ENCODE assay signal across 15 mouse cellular contexts in the genomic region with DNA sequence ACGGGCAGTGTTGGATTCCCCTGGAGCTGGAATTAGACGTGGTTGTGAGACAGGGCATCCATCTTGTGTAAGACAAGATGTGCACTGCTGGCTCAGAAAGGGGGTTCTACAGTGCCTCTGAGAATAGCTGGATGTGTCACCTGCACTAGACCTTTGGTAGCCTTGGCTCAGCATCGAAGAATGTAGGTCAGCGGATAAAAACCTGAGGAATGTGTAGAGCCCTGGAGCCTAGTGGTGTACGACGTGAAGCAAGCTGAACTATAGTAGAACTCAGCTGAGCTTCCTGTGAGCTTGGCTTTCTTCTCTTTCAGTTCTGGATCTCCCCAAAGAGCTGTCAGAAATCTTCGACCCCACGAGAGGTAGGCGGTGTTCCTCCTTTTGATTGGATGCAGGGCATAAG. TPM values are rescaled to one million over a fixed set of nuclear protein-coding genes. Genes with fewer than 3 reads are reported as not detected.
A peak's percentile ranks its signal among the peaks of the same experiment; 100 is the strongest.
DNase-seq lines count a peak whose midpoint lies in the region; ATAC-seq and TF ChIP-seq lines count a peak whose summit lies in the region.
"Had no signal": no experiment of that assay in that cellular context is flagged by ENCODE, and none has a peak within 500 bp of the region (broad histone marks: within the 10 kb centered on the region; RNA-seq: fewer than 3 reads in every experiment).

No protein-coding gene starts in this region.

- no peaks in the 10 kb centered on the region for H3K9me3 ChIP-seq in heart, embryonic 13.5 days
- no peaks in the 10 kb centered on the region for H3K9me3 ChIP-seq in liver, embryonic 12.5 days (replicated peaks)
- no peaks in the 10 kb centered on the region for H3K9me3 ChIP-seq in ES-E14 (ENCODE audit: control insufficient read depth, insufficient read depth, low read depth, low read length)
- no peaks in the 10 kb centered on the region for H3K9me3 ChIP-seq in forebrain, postnatal 0 days (ENCODE audit: low read length)
- H3K9me3 ChIP-seq: forebrain, embryonic 12.5 days; midbrain, embryonic 13.5 days; neural tube, embryonic 12.5 days had no signal

- intact Hi-C loops in heart, postnatal 25 days (cut with DNase I), result no loop called here

- H3K4me1 ChIP-seq in heart, embryonic 13.5 days, result peaks cover 51% of the 10 kb centered on the region
- H3K4me1 ChIP-seq in liver, embryonic 12.5 days, result peaks cover 76% of the 10 kb centered on the region
- peaks cover 0 to 18% of the 10 kb centered on the region in 2 experiments; a peak in 2 of 4 replicates for H3K4me1 ChIP-seq in ES-E14 (ENCODE audit: control insufficient read depth in 2 of 2, insufficient read depth in 2 of 2, low read length in 2 of 2, poor library complexity in 1 of 2)
- H3K4me1 ChIP-seq in embryonic fibroblast, embryonic 13.5 days (ENCODE audit: control insufficient read depth, insufficient read depth, low read length), result peaks cover 10% of the 10 kb centered on the region
- H3K4me1 ChIP-seq in forebrain, postnatal 0 days (ENCODE audit: insufficient read depth), result peaks cover 5% of the 10 kb centered on the region; the same call in 1 of the 2 replicates

- no peak overlapping the region for H3K4me3 ChIP-seq in heart, embryonic 13.5 days
- H3K4me3 ChIP-seq in liver, embryonic 12.5 days, result no peak overlapping the region
- no peak overlapping the region for H3K4me3 ChIP-seq in ES-E14 (ENCODE audit: insufficient read depth in 1 of 2, low read depth in 1 of 2, low read length in 2 of 2, poor library complexity in 1 of 2, severe bottlenecking in 1 of 2)
- no peak overlapping the region for H3K4me3 ChIP-seq in embryonic fibroblast, embryonic 13.5 days (ENCODE audit: insufficient read depth, low read length)
- no peak overlapping the region for H3K4me3 ChIP-seq in forebrain, postnatal 0 days (ENCODE audit: low read depth, low read length)
- H3K4me3 ChIP-seq: forebrain, embryonic 12.5 days; midbrain, embryonic 13.5 days; neural tube, embryonic 12.5 days had no signal

- 0 out of 2 replicates have a peak, but pooled peaks have one; percentile 2 for TF ChIP-seq POLR2A in embryonic fibroblast, embryonic 13.5 days (IDR thresholded peaks at IDR 0.05; ENCODE audit: low read depth, low read length)

- peak overlapping the region; percentile 67 for H3K27ac ChIP-seq in heart, embryonic 13.5 days (replicated peaks)
- H3K27ac ChIP-seq in liver, embryonic 12.5 days, result peak overlapping the region; percentile 72
- H3K27ac ChIP-seq in ES-E14 (ENCODE audit: insufficient read depth, low read depth, low read length, poor library complexity, severe bottlenecking), result peak overlapping the region; percentile 27; the same call in 1 of the 2 replicates
- H3K27ac ChIP-seq in embryonic fibroblast, embryonic 13.5 days (ENCODE audit: insufficient read depth, low read length), result peak overlapping the region; percentile 14; the same call in 1 of the 2 replicates
- no peak overlapping the region for H3K27ac ChIP-seq in forebrain, postnatal 0 days (ENCODE audit: low read depth, low read length)
- H3K27ac ChIP-seq: forebrain, embryonic 12.5 days; midbrain, embryonic 13.5 days; neural tube, embryonic 12.5 days had no signal

- WGBS in heart, embryonic 13.5 days, result 62% methylated on average over 9 of the region's 9 CpGs
- 86% methylated on average over 9 of the region's 9 CpGs for WGBS in liver, embryonic 12.5 days (ENCODE audit: insufficient replicate concordance)
- 86% methylated on average over 9 of the region's 9 CpGs for WGBS in forebrain, postnatal 0 days

- H3K36me3 ChIP-seq in heart, embryonic 13.5 days, result peaks cover 82% of the 10 kb centered on the region
- H3K36me3 ChIP-seq in liver, embryonic 12.5 days, result peaks cover 100% of the 10 kb centered on the region
- H3K36me3 ChIP-seq in ES-E14 (ENCODE audit: control insufficient read depth, insufficient read depth, low read length, poor library complexity, severe bottlenecking), result peaks cover 62% of the 10 kb centered on the region
- peaks cover 73% of the 10 kb centered on the region for H3K36me3 ChIP-seq in forebrain, postnatal 0 days (ENCODE audit: insufficient read depth)

- H3K9ac ChIP-seq in heart, embryonic 13.5 days, result peak overlapping the region; percentile 21; the same call in 1 of the 2 replicates
- H3K9ac ChIP-seq in liver, embryonic 12.5 days, result no peak overlapping the region
- H3K9ac ChIP-seq in ES-E14 (ENCODE audit: insufficient read depth, low read depth, low read length, poor library complexity, severe bottlenecking), result no peak overlapping the region
- no peak overlapping the region for H3K9ac ChIP-seq in forebrain, postnatal 0 days
- H3K9ac ChIP-seq: forebrain, embryonic 12.5 days; midbrain, embryonic 13.5 days; neural tube, embryonic 12.5 days had no signal

- in situ Hi-C loops in ES-E14 (cut with MboI; ENCODE audit: low sequenced_read_pairs in 2 of 2, unreplicated experiment in 2 of 2), result no loop called here

- no peak overlapping the region for H3K4me2 ChIP-seq in heart, embryonic 13.5 days
- peak overlapping the region; percentile 29; the same call in 1 of the 2 replicates for H3K4me2 ChIP-seq in liver, embryonic 12.5 days
- H3K4me2 ChIP-seq in forebrain, postnatal 0 days (ENCODE audit: low read depth), result no peak overlapping the region
- H3K4me2 ChIP-seq: forebrain, embryonic 12.5 days; midbrain, embryonic 13.5 days; neural tube, embryonic 12.5 days had no signal

- TF ChIP-seq CTCF in embryonic fibroblast, embryonic 13.5 days (IDR thresholded peaks at IDR 0.05; ENCODE audit: borderline replicate concordance, insufficient read depth, low read length), result no peak
- no peak for TF ChIP-seq CTCF in forebrain, postnatal 0 days (IDR thresholded peaks at IDR 0.05; ENCODE audit: low read depth)

- DNase-seq in heart, postnatal 25 days (ENCODE audit: low spot score), result no peak
- DNase-seq in liver (no peak), ES-E14 (ENCODE audit: low read depth, low spot score) (no peak)
- DNase-seq in forebrain, postnatal 0 days, result no peak
- DNase-seq: adrenal gland, postnatal 25 days; cerebellum, adult 11-12 months; gastrocnemius, postnatal 14 days; kidney, postnatal 14 days; thymus, postnatal 25 days had no signal

- 0 out of 2 replicates have a peak, but pooled peaks have one; percentile 16 for ATAC-seq in heart, embryonic 13.5 days (ENCODE audit: extremely low read depth, insufficient number of reproducible peaks, low FRiP score, low TSS enrichment)
- no peak for ATAC-seq in liver, embryonic 12.5 days
- no peak for ATAC-seq in forebrain, postnatal 0 days

- H3K27me3 ChIP-seq in heart, embryonic 13.5 days (replicated peaks), result no peaks in the 10 kb centered on the region
- H3K27me3 ChIP-seq in liver, embryonic 12.5 days (replicated peaks), result no peaks in the 10 kb centered on the region
- no peaks in the 10 kb centered on the region for H3K27me3 ChIP-seq in forebrain, postnatal 0 days (ENCODE audit: insufficient read depth, low read length)
- H3K27me3 ChIP-seq: forebrain, embryonic 12.5 days; midbrain, embryonic 13.5 days; neural tube, embryonic 12.5 days had no signal

TF ChIP-seq in ES-E14, 5 proteins besides CTCF, POLR2A, EP300 and RAD21:
- TF ChIP-seq CHD2 (IDR thresholded peaks at IDR 0.05; ENCODE audit: low read depth, low read length), result no peak

RNA-seq across cellular contexts. Expression of a gene that starts 1.5 kb away (rescaled TPM):
- 2.3 and 2.6 TPM in 2 replicates for polyA plus RNA-seq in heart, embryonic 13.5 days (2015; fragmentation: Nextera tagmentation; extraction: Ambion mirVana)
- under 1 TPM; 0.81 to 0.91 TPM for total RNA-seq in heart, postnatal 25 days (2021)
- 2.7 and 3.0 TPM in 2 replicates for polyA plus RNA-seq in liver, embryonic 12.5 days (2016; fragmentation: Nextera tagmentation; extraction: Ambion mirVana)
- total RNA-seq in ES-E14 (2012; rRNA removed), result 3.5 and 4.3 TPM in 2 replicates
- 1.6 and 2.5 TPM in 2 replicates for polyA plus RNA-seq in embryonic fibroblast, embryonic 13.5 days (2011; ENCODE audit: insufficient read length, low read depth, missing spikeins)
- total RNA-seq in forebrain, postnatal 0 days (2014; rRNA removed), result 0.86 and 0.92 TPM in 2 replicates
- polyA plus RNA-seq in forebrain, postnatal 0 days (2015; fragmentation: Nextera tagmentation; extraction: Ambion mirVana), result 0.54 and 1.1 TPM in 2 replicates

RNA-seq across cellular contexts. Expression of a gene that starts 6.4 kb away (rescaled TPM):
- polyA plus RNA-seq in heart, embryonic 13.5 days (2015; fragmentation: Nextera tagmentation; extraction: Ambion mirVana), result 58.7 and 59.3 TPM in 2 replicates
- total RNA-seq in heart, postnatal 25 days (2021), result 10 to 100 TPM; 19.8 to 21.5 TPM
- 239 TPM in 2 replicates for polyA plus RNA-seq in liver, embryonic 12.5 days (2016; fragmentation: Nextera tagmentation; extraction: Ambion mirVana)
- 66.8 and 67.1 TPM in 2 replicates for total RNA-seq in ES-E14 (2012; rRNA removed)
- 42.6 and 43.9 TPM in 2 replicates for polyA plus RNA-seq in embryonic fibroblast, embryonic 13.5 days (2011; ENCODE audit: insufficient read length, low read depth, missing spikeins)
- 26.2 and 36.7 TPM in 2 replicates for total RNA-seq in forebrain, postnatal 0 days (2014; rRNA removed)
- 30.6 and 31.6 TPM in 2 replicates for polyA plus RNA-seq in forebrain, postnatal 0 days (2015; fragmentation: Nextera tagmentation; extraction: Ambion mirVana)

RNA-seq across cellular contexts. Expression of a gene that starts 8.0 kb away (rescaled TPM):
- polyA plus RNA-seq in heart, embryonic 13.5 days (2015; fragmentation: Nextera tagmentation; extraction: Ambion mirVana), result 15.5 and 15.9 TPM in 2 replicates
- 1 to 10 TPM; 4.9 to 7.1 TPM for total RNA-seq in heart, postnatal 25 days (2021)
- 11.9 and 13.8 TPM in 2 replicates for polyA plus RNA-seq in liver, embryonic 12.5 days (2016; fragmentation: Nextera tagmentation; extraction: Ambion mirVana)
- 22.0 and 33.5 TPM in 2 replicates for total RNA-seq in ES-E14 (2012; rRNA removed)
- polyA plus RNA-seq in embryonic fibroblast, embryonic 13.5 days (2011; ENCODE audit: insufficient read length, low read depth, missing spikeins), result 0.55 TPM in 1 of 2 replicates, not detected in the other
- 1.8 and 2.7 TPM in 2 replicates for total RNA-seq in forebrain, postnatal 0 days (2014; rRNA removed)
- 7.0 and 7.5 TPM in 2 replicates for polyA plus RNA-seq in forebrain, postnatal 0 days (2015; fragmentation: Nextera tagmentation; extraction: Ambion mirVana)

RNA-seq across cellular contexts. Expression of a gene that starts 14.2 kb away (rescaled TPM):
- polyA plus RNA-seq in heart, embryonic 13.5 days (2015; fragmentation: Nextera tagmentation; extraction: Ambion mirVana), result 6.0 and 6.5 TPM in 2 replicates
- total RNA-seq in heart, postnatal 25 days (2021), result 1 to 10 TPM; 1.8 to 2.0 TPM
- polyA plus RNA-seq in liver, embryonic 12.5 days (2016; fragmentation: Nextera tagmentation; extraction: Ambion mirVana), result 1.6 TPM in 2 replicates
- 3.9 and 4.2 TPM in 2 replicates for total RNA-seq in ES-E14 (2012; rRNA removed)
- polyA plus RNA-seq in embryonic fibroblast, embryonic 13.5 days (2011; ENCODE audit: insufficient read length, low read depth, missing spikeins), result 5.2 and 6.2 TPM in 2 replicates
- total RNA-seq in forebrain, postnatal 0 days (2014; rRNA removed), result 54.2 and 70.9 TPM in 2 replicates
- polyA plus RNA-seq in forebrain, postnatal 0 days (2015; fragmentation: Nextera tagmentation; extraction: Ambion mirVana), result 124 and 146 TPM in 2 replicates

RNA-seq across cellular contexts. Expression of a gene that starts 22.2 kb away (rescaled TPM):
- 0.96 and 1.2 TPM in 2 replicates for polyA plus RNA-seq in heart, embryonic 13.5 days (2015; fragmentation: Nextera tagmentation; extraction: Ambion mirVana)
- total RNA-seq in heart, postnatal 25 days (2021), result 1 to 10 TPM; 1.3 to 1.9 TPM
- polyA plus RNA-seq in liver, embryonic 12.5 days (2016; fragmentation: Nextera tagmentation; extraction: Ambion mirVana), result 9.9 and 10.0 TPM in 2 replicates
- 2.5 and 2.8 TPM in 2 replicates for total RNA-seq in ES-E14 (2012; rRNA removed)
- 1.2 and 1.6 TPM in 2 replicates for polyA plus RNA-seq in embryonic fibroblast, embryonic 13.5 days (2011; ENCODE audit: insufficient read length, low read depth, missing spikeins)
- 1.6 and 3.0 TPM in 2 replicates for total RNA-seq in forebrain, postnatal 0 days (2014; rRNA removed)
- polyA plus RNA-seq in forebrain, postnatal 0 days (2015; fragmentation: Nextera tagmentation; extraction: Ambion mirVana), result 1.8 and 2.1 TPM in 2 replicates
